Mouse (Mus musculus) thymus, adult 2 months (tissue): ENCODE data around the gene 3110082I17Rik.

Experiments
- CTCF ChIP-seq: fragments of 200-500 bp; IDR thresholded peaks from 2 replicates; pipeline ENCODE4 v1.5.1; 2012; ENCODE audit warnings: mild to moderate bottlenecking, control low read depth, low read length, moderate library complexity, borderline replicate concordance; ENCODE audit not compliant: control insufficient read depth, poor library complexity, insufficient read depth; ENCODE audit errors: extremely low read depth
- POLR2A ChIP-seq: fragments of 200-500 bp; IDR thresholded peaks from 2 replicates; pipeline ENCODE4 v1.6.1; 2012; ENCODE audit warnings: mild to moderate bottlenecking, low read length, control low read depth, moderate library complexity; ENCODE audit not compliant: control insufficient read depth, poor library complexity, insufficient read depth; ENCODE audit errors: extremely low read depth

DNA sequence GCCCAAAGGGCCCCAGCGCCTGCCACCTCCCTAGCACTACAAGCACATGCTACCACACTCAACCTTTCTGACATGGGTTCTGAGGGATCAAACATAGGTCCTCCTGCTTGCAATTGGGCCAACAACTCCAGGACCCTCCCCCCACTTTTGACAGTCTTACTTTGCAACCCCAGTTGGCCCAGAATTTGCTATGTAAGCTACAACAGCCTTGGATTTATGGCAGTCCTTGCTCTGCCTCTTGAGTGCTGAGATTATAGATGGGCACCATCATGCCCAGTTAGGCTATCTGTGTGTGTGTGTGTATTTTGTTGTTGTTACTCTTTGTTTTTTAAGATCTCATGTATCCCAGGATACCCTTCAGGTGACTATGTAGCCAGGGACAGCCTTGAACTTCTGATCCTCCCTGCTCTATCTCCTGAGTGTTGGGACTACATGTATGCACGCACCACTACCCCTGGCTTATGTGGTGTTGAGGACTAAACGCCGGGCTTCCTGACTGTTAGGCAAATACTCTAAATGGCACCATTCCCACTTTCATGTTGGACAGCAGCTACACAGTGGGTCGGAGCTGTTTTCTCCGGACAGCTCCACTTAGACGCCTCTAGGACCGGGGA lies 80.4 kb downstream of the 3110082I17Rik start:
- no peak for TF ChIP-seq POLR2A
- no peak for TF ChIP-seq CTCF
